Mouse (Mus musculus) liver, postnatal 0 days (tissue): ENCODE measurements around the gene Ddx39b. TPM values are rescaled to one million over a fixed set of nuclear protein-coding genes. Genes with fewer than 3 reads are reported as not detected.
"Not testable (repeated sequence)": the region's sequence is repeated elsewhere in the genome, so short reads cannot be mapped to it uniquely, and the experiment has no call there.

Experiments used
- ATAC-seq: fragments of 200-750 bp; cut with Nextera tagmentation; 2 replicates; pipeline ENCODE4 v1.8.0; 2017; ENCODE audit warnings: mild to moderate bottlenecking, moderate library complexity
- DNase-seq: peaks from one replicate; pipeline ENCODE4 v3.0.0-alpha.2; 2016
- H3K27ac ChIP-seq: fragments of 300-500 bp; sonication (generic); 2 replicates; pipeline ENCODE4 v1.5.1; 2014; ENCODE audit warnings: antibody characterized with exemption, moderate library complexity, mild to moderate bottlenecking, low read depth
- H3K27me3 ChIP-seq: fragments of 300-500 bp; sonication (generic); 2 replicates; pipeline ENCODE4 v1.6.1; 2014; ENCODE audit warnings: low read length, control low read depth, mixed read lengths; ENCODE audit not compliant: insufficient read depth
- H3K36me3 ChIP-seq: fragments of 300-500 bp; sonication (generic); replicated peaks from 2 replicates; pipeline ENCODE4 v1.6.1; 2014; ENCODE audit warnings: mild to moderate bottlenecking, control low read depth, low read length, moderate library complexity, mixed read lengths; ENCODE audit not compliant: insufficient read depth
- H3K4me1 ChIP-seq: fragments of 300-500 bp; sonication (generic); 2 replicates; pipeline ENCODE4 v1.6.1; 2014; ENCODE audit warnings: antibody characterized with exemption, mild to moderate bottlenecking, control low read depth; ENCODE audit not compliant: insufficient read depth
- H3K4me2 ChIP-seq: fragments of 300-500 bp; sonication (generic); 2 replicates; pipeline ENCODE4 v1.6.1; 2014; ENCODE audit warnings: low read depth, mild to moderate bottlenecking, low read length, moderate library complexity, mixed read lengths
- H3K4me3 ChIP-seq: fragments of 300-500 bp; sonication (generic); 2 replicates; pipeline ENCODE4 v1.5.1; 2014; ENCODE audit warnings: low read depth, low read length
- H3K9ac ChIP-seq: fragments of 300-500 bp; sonication (generic); replicated peaks from 2 replicates; pipeline ENCODE4 v1.6.1; 2014; ENCODE audit warnings: mild to moderate bottlenecking, moderate library complexity
- H3K9me3 ChIP-seq: fragments of 300-500 bp; sonication (generic); 2 replicates; pipeline ENCODE4 v1.6.1; 2016; ENCODE audit warnings: mild to moderate bottlenecking, control low read depth, low read length, mixed read lengths
- CTCF ChIP-seq: sonication (generic); IDR thresholded peaks from 2 replicates; pipeline ENCODE4 v1.5.1; 2016; ENCODE audit warnings: antibody characterized with exemption, low read depth
- EP300 ChIP-seq: IDR thresholded peaks from 2 replicates; pipeline ENCODE4 v1.6.1; 2016; ENCODE audit warnings: antibody characterized with exemption, low read depth, mild to moderate bottlenecking
- WGBS: fragments of 180-500 bp; shearing (Covaris S2); extraction: QIAGEN DNeasy Blood & Tissue Kit; methylation state at CpG from one replicate; pipeline ENCODE4 v1.1.7; 2014; ENCODE audit not compliant: insufficient replicate concordance; 5-methylcytosine and 5-hydroxymethylcytosine counted together
- polyA plus RNA-seq: library from polyadenylated mRNA; unstranded; fragments of >200 nt; fragmentation: Nextera tagmentation; extraction: Ambion mirVana; gene quantifications from 2 replicates; pipeline ENCODE4 v1.2.1, GENCODE M21; 2015

Ddx39b gene
- polyA plus RNA-seq, 1 experiment from 2014 or later = 87.2 TPM

GRCm38 (mm10) chr17:35226561-35227046, 14.9 kb upstream of the Ddx39b start:
- DNase-seq = no peak
- WGBS = 66% methylated on average over 14 of the region's 14 CpGs
- Histone ChIP-seq H3K4me3 (no peak overlapping the region), H3K4me1 (peaks cover 11% of the 10 kb centered on the region), H3K36me3 (peaks cover 50% of the 10 kb centered on the region), H3K9ac (no peak overlapping the region), H3K27me3 (no peaks in the 10 kb centered on the region), H3K9me3 (no peaks in the 10 kb centered on the region), H3K4me2 (no peak overlapping the region), H3K27ac (peak overlapping the region; percentile 51; the same call in 1 of the 2 replicates)
- no peak for ATAC-seq
- TF ChIP-seq CTCF (no peak; the same call in 1 of the 2 replicates), EP300 (no peak)

DNA sequence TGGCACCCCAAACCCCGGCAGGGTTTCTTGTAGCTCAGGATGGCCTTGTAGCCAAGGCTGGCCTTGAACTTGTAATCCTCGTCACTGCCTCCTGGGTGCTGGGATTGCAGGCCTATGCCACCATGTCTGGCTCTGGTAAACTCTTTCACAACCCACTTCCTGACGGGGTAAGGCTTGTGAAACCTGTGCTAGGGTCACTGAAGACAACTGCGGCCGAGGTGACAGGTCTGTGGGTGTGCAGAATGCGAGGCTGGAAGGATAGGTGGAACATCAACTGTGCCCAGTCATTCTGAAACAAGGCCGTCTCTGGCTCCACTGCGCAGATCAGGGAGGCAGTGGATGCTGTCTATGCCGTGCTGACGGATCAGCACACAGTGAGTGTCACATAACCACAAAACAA, 10.5 kb upstream of the Ddx39b start:
- no peak for DNase-seq
- no peaks in the 10 kb centered on the region for H3K27me3 ChIP-seq
- H3K4me2 ChIP-seq = peak overlapping the region; percentile 19; the same call in 1 of the 2 replicates
- H3K4me3 ChIP-seq = no peak overlapping the region
- TF ChIP-seq EP300 (no peak), CTCF (0 out of 2 replicates have a peak, but pooled peaks have one; percentile 0)
- H3K9me3 ChIP-seq = no peaks in the 10 kb centered on the region
- 66% methylated on average over 10 of the region's 10 CpGs for WGBS
- peaks cover 29% of the 10 kb centered on the region for H3K4me1 ChIP-seq
- ATAC-seq = no peak
- no peak overlapping the region; the same call in 1 of the 2 replicates for H3K9ac ChIP-seq
- peaks cover 40% of the 10 kb centered on the region for H3K36me3 ChIP-seq
- H3K27ac ChIP-seq = peak overlapping the region; percentile 29; the same call in 1 of the 2 replicates

DNA sequence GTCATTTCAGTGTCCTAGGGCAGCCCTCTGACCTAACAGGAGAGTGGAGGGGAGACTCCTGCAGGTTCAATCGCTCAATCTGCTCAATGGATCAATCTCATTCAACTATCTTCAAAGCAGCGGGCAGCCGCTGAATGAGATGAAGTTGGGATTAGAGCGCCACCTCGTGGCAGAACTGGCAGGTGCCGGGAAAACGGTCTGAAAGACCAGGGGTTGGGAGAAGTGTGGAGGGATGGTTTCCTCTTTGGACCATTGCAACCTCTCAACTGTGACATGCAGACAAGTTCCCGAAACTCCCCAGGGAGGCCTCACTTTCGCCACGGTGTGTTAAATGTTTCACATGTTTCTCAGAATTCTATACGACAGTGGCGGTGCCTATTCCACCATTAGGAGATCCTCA, 9.5 kb upstream of the Ddx39b start:
- Histone ChIP-seq H3K27me3 (no peaks in the 10 kb centered on the region), H3K4me2 (peak overlapping the region; percentile 73), H3K9ac (0 out of 2 replicates have a peak overlapping the region, but pooled peaks have one; percentile 6), H3K36me3 (peaks cover 38% of the 10 kb centered on the region), H3K27ac (peak overlapping the region; percentile 91), H3K9me3 (no peaks in the 10 kb centered on the region), H3K4me1 (peaks cover 32% of the 10 kb centered on the region), H3K4me3 (peak overlapping the region; percentile 31; the same call in 1 of the 2 replicates)
- 4% methylated on average over 12 of the region's 12 CpGs for WGBS
- ATAC-seq (no peak), DNase-seq (peak; percentile 88)
- TF ChIP-seq CTCF (peak; percentile 97), EP300 (no peak)

DNA sequence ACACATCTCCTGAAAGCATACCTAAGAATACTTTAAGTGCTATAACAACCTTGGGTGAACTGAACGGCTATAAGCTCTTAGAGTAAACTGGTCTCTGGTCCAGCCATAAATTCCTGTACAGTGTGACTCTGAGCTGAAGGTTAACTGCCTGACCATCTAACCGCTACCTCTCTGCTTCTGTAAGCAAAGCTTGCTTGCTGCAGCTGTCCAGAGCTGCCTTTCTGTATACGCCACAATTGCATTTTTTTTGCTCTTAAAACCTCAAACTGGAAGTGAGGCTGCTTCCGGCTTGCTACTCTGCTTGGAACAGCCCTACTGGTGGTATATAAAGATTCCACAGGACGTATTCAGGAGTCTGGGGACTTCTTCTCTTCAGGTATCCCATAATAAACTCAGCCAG, 8.9 kb upstream of the Ddx39b start:
- Histone ChIP-seq H3K27ac (peak overlapping the region; percentile 91), H3K4me1 (peaks cover 32% of the 10 kb centered on the region), H3K9me3 (no peaks in the 10 kb centered on the region), H3K27me3 (no peaks in the 10 kb centered on the region), H3K9ac (0 out of 2 replicates have a peak overlapping the region, but pooled peaks have one; percentile 6), H3K4me3 (peak overlapping the region; percentile 31; the same call in 1 of the 2 replicates), H3K36me3 (peaks cover 32% of the 10 kb centered on the region), H3K4me2 (peak overlapping the region; percentile 73)
- DNase-seq (no peak), ATAC-seq (no peak)
- WGBS = 60% methylated on average over 5 of the region's 5 CpGs
- no peak for TF ChIP-seq CTCF
- TF ChIP-seq EP300 = no peak

- Histone ChIP-seq H3K4me2 (peak within 1 kb of the TSS; percentile 73), H3K9ac (peak within 1 kb of the TSS; percentile 87), H3K4me1 (peaks cover 32% of the 10 kb centered on the region), H3K27ac (peak within 1 kb of the TSS; percentile 91), H3K36me3 (peaks cover 26% of the 10 kb centered on the region), H3K4me3 (peak within 1 kb of the TSS; percentile 74), H3K9me3 (no peaks in the 10 kb centered on the region), H3K27me3 (no peaks in the 10 kb centered on the region)
- DNase-seq (no peak), ATAC-seq (no peak)
- TF ChIP-seq CTCF = no peak
- TF ChIP-seq EP300 = no peak
- 60% methylated on average over 18 of the region's 18 CpGs for WGBS
Observed at GRCm38 (mm10) chr17:35233114-35233980, 8.2 kb upstream of the Ddx39b start, which contains the start of gene Atp6v1g2. TSS of gene Atp6v1g2 (plus strand) at chr17:35233660.

GRCm38 (mm10) chr17:35234090-35234489, 7.5 kb upstream of the Ddx39b start:
- Histone ChIP-seq H3K4me1 (peaks cover 32% of the 10 kb centered on the region), H3K4me2 (peak overlapping the region; percentile 73), H3K4me3 (peak overlapping the region; percentile 74), H3K9ac (peak overlapping the region; percentile 87; the same call in 1 of the 2 replicates), H3K36me3 (peaks cover 19% of the 10 kb centered on the region), H3K27ac (peak overlapping the region; percentile 91)
- not testable (repeated sequence) for DNase-seq, H3K27me3 ChIP-seq, H3K9me3 ChIP-seq, ATAC-seq
- WGBS = 67% methylated on average over 7 of the region's 7 CpGs
